Mouse (Mus musculus): Measurements from ENCODE around the gene Bcl9l. TPM values are rescaled to one million over a fixed set of nuclear protein-coding genes. Genes with fewer than 3 reads are reported as not detected.

The Bcl9l gene
- polyA plus RNA-seq, 1 experiment from 2014 or later = 12.1 TPM

- H3K4me3 ChIP-seq = no peak overlapping the region
- 59% methylated on average over 23 of the region's 23 CpGs for WGBS
- peak overlapping the region; percentile 43; the same call in 1 of the 2 replicates for H3K27ac ChIP-seq
- no peaks in the 10 kb centered on the region for H3K9me3 ChIP-seq (replicated peaks)
- H3K27me3 ChIP-seq (ENCODE audit: low read depth, poor library complexity, severe bottlenecking) = peaks cover 19% of the 10 kb centered on the region
- peak; percentile 42 for DNase-seq (ENCODE audit: low spot score)
- H3K4me1 ChIP-seq = peaks cover 52% of the 10 kb centered on the region
- H3K36me3 ChIP-seq = peaks cover 83% of the 10 kb centered on the region
These were observed 23.3 kb downstream of the Bcl9l start for GRCm38 (mm10) chr9:44505824-44506467.

- H3K27me3 ChIP-seq (ENCODE audit: low read depth, poor library complexity, severe bottlenecking) = peaks cover 19% of the 10 kb centered on the region
- H3K4me1 ChIP-seq = peaks cover 51% of the 10 kb centered on the region
- H3K9me3 ChIP-seq (replicated peaks) = no peaks in the 10 kb centered on the region
- DNase-seq (ENCODE audit: low spot score) = no peak
- 96% methylated on average over 13 of the region's 13 CpGs for WGBS
- peaks cover 77% of the 10 kb centered on the region for H3K36me3 ChIP-seq
- no peak overlapping the region for H3K4me3 ChIP-seq
- H3K27ac ChIP-seq = no peak overlapping the region
These were observed 23.9 kb downstream of the Bcl9l start for GRCm38 (mm10) chr9:44506566-44506965.

GRCm38 (mm10) chr9:44507345-44507744 lies 24.7 kb downstream of the Bcl9l start:
- no peaks in the 10 kb centered on the region for H3K9me3 ChIP-seq (replicated peaks)
- H3K27ac ChIP-seq = no peak overlapping the region
- DNase-seq (ENCODE audit: low spot score) = no peak
- 0 out of 2 replicates have a peak overlapping the region, but pooled peaks have one; percentile 3 for H3K4me3 ChIP-seq
- WGBS = over 99% methylated on average over 6 of the region's 6 CpGs
- H3K4me1 ChIP-seq = peaks cover 47% of the 10 kb centered on the region
- peaks cover 19% of the 10 kb centered on the region for H3K27me3 ChIP-seq (ENCODE audit: low read depth, poor library complexity, severe bottlenecking)
- H3K36me3 ChIP-seq = peaks cover 72% of the 10 kb centered on the region

- 87% methylated on average over 18 of the region's 18 CpGs for WGBS
These were observed 25.5 kb downstream of the Bcl9l start for GRCm38 (mm10) chr9:44508124-44508619.

GRCm38 (mm10) chr9:44508721-44509486 lies 26.3 kb downstream of the Bcl9l start:
- Histone ChIP-seq H3K4me3 (peak overlapping the region; percentile 41), H3K4me1 (peaks cover 51% of the 10 kb centered on the region), H3K36me3 (peaks cover 56% of the 10 kb centered on the region), H3K27ac (0 out of 2 replicates have a peak overlapping the region, but pooled peaks have one; percentile 9), H3K27me3 (ENCODE audit: low read depth, poor library complexity, severe bottlenecking) (peaks cover 19% of the 10 kb centered on the region), H3K9me3 (replicated peaks) (no peaks in the 10 kb centered on the region)
- DNase-seq (ENCODE audit: low spot score) = no peak
- 84% methylated on average over 19 of the region's 19 CpGs for WGBS

More at GRCm38 (mm10) chr9:44508124-44508619, 25.5 kb downstream of the Bcl9l start:
- H3K4me3 ChIP-seq = no peak overlapping the region
- H3K27ac ChIP-seq = no peak overlapping the region
- DNase-seq (ENCODE audit: low spot score) = no peak
- no peaks in the 10 kb centered on the region for H3K9me3 ChIP-seq (replicated peaks)
- peaks cover 63% of the 10 kb centered on the region for H3K36me3 ChIP-seq
- peaks cover 19% of the 10 kb centered on the region for H3K27me3 ChIP-seq (ENCODE audit: low read depth, poor library complexity, severe bottlenecking)
- peaks cover 46% of the 10 kb centered on the region for H3K4me1 ChIP-seq

GRCm38 (mm10) chr9:44509487-44510354 lies 27.1 kb downstream of the Bcl9l start:
- 14% methylated on average over 27 of the region's 27 CpGs for WGBS
- Histone ChIP-seq H3K27me3 (ENCODE audit: low read depth, poor library complexity, severe bottlenecking) (peaks cover 19% of the 10 kb centered on the region), H3K9me3 (replicated peaks) (no peaks in the 10 kb centered on the region), H3K4me1 (peaks cover 51% of the 10 kb centered on the region), H3K4me3 (peak overlapping the region; percentile 41), H3K36me3 (peaks cover 50% of the 10 kb centered on the region), H3K27ac (peak overlapping the region; percentile 9; the same call in 1 of the 2 replicates)
- DNase-seq (ENCODE audit: low spot score) = peak; percentile 81

- H3K27me3 ChIP-seq (ENCODE audit: low read depth, poor library complexity, severe bottlenecking) = peaks cover 19% of the 10 kb centered on the region
- no peaks in the 10 kb centered on the region for H3K9me3 ChIP-seq (replicated peaks)
- H3K27ac ChIP-seq = 0 out of 2 replicates have a peak overlapping the region, but pooled peaks have one; percentile 2
- no peak overlapping the region for H3K4me3 ChIP-seq
- H3K36me3 ChIP-seq = peaks cover 44% of the 10 kb centered on the region
- H3K4me1 ChIP-seq = peaks cover 47% of the 10 kb centered on the region
- WGBS = 42% methylated on average over 9 of the region's 9 CpGs
- no peak for DNase-seq (ENCODE audit: low spot score)
These were observed 27.8 kb downstream of the Bcl9l start for GRCm38 (mm10) chr9:44510355-44510871.

GRCm38 (mm10) chr9:44510872-44511601 lies 28.4 kb downstream of the Bcl9l start:
- DNase-seq (ENCODE audit: low spot score) = no peak
- peaks cover 45% of the 10 kb centered on the region for H3K4me1 ChIP-seq
- WGBS = 59% methylated on average over 5 of the region's 5 CpGs
- H3K27ac ChIP-seq = no peak overlapping the region
- no peaks in the 10 kb centered on the region for H3K9me3 ChIP-seq (replicated peaks)
- H3K27me3 ChIP-seq (ENCODE audit: low read depth, poor library complexity, severe bottlenecking) = peaks cover 19% of the 10 kb centered on the region
- no peak overlapping the region for H3K4me3 ChIP-seq
- H3K36me3 ChIP-seq = peaks cover 37% of the 10 kb centered on the region

- Histone ChIP-seq H3K4me1 (peaks cover 43% of the 10 kb centered on the region), H3K9me3 (replicated peaks) (no peaks in the 10 kb centered on the region)
These were observed 29.5 kb downstream of the Bcl9l start for GRCm38 (mm10) chr9:44511935-44512716.

GRCm38 (mm10) chr9:44512717-44513003 lies 30.0 kb downstream of the Bcl9l start:
- Histone ChIP-seq H3K27ac (no peak overlapping the region), H3K4me1 (peaks cover 43% of the 10 kb centered on the region), H3K4me3 (no peak overlapping the region), H3K27me3 (ENCODE audit: low read depth, poor library complexity, severe bottlenecking) (peaks cover 19% of the 10 kb centered on the region), H3K36me3 (peaks cover 21% of the 10 kb centered on the region), H3K9me3 (replicated peaks) (no peaks in the 10 kb centered on the region)
- no peak for DNase-seq (ENCODE audit: low spot score)
- whole genome bisulfite sequencing = 94% methylated on average over 3 of the region's 3 CpGs

More at GRCm38 (mm10) chr9:44511935-44512716, 29.5 kb downstream of the Bcl9l start:
- DNase-seq (ENCODE audit: low spot score) = no peak
- peaks cover 26% of the 10 kb centered on the region for H3K36me3 ChIP-seq
- H3K27me3 ChIP-seq (ENCODE audit: low read depth, poor library complexity, severe bottlenecking) = peaks cover 19% of the 10 kb centered on the region
- 82% methylated on average over 9 of the region's 9 CpGs for WGBS
- no peak overlapping the region for H3K27ac ChIP-seq
- H3K4me3 ChIP-seq = no peak overlapping the region

- Histone ChIP-seq H3K4me3 (no peak overlapping the region), H3K9me3 (replicated peaks) (no peaks in the 10 kb centered on the region), H3K4me1 (peaks cover 43% of the 10 kb centered on the region), H3K36me3 (peaks cover 16% of the 10 kb centered on the region), H3K27me3 (ENCODE audit: low read depth, poor library complexity, severe bottlenecking) (peaks cover 18% of the 10 kb centered on the region), H3K27ac (no peak overlapping the region)
- WGBS = 88% methylated on average over 11 of the region's 11 CpGs
- DNase-seq (ENCODE audit: low spot score) = no peak
These were observed 30.5 kb downstream of the Bcl9l start for GRCm38 (mm10) chr9:44513121-44513520.

All from limb, embryonic 10.5 days (tissue).